8 mouse cellular contexts compared by ENCODE assay signal in genomic region chr3:40894336-40894735, GRCm38 (mm10). TPM values are rescaled to one million over a fixed set of nuclear protein-coding genes. Genes with fewer than 3 reads are reported as not detected.
DNase-seq lines count a peak whose midpoint lies in the region; ATAC-seq and TF ChIP-seq lines count a peak whose summit lies in the region.
"Not testable (repeated sequence)": the region's sequence is repeated elsewhere in the genome, so short reads cannot be mapped to it uniquely, and the experiment has no call there.

No protein-coding gene starts in this region.

- peak overlapping the region; percentile 72 for H3K4me2 ChIP-seq in embryonic facial prominence, embryonic 12.5 days (replicated peaks)
- peak overlapping the region; percentile 73 for H3K4me2 ChIP-seq in heart, embryonic 11.5 days
- peak overlapping the region; percentile 91 for H3K4me2 ChIP-seq in liver, embryonic 12.5 days
- H3K4me2 ChIP-seq in midbrain, postnatal 0 days (ENCODE audit: low read depth, low read length, poor library complexity, severe bottlenecking) = peak overlapping the region; percentile 60

- peak overlapping the region; percentile 53 for H3K4me3 ChIP-seq in embryonic facial prominence, embryonic 12.5 days
- H3K4me3 ChIP-seq in heart, embryonic 11.5 days (ENCODE audit: low read depth, low read length) = peak overlapping the region; percentile 57
- H3K4me3 ChIP-seq in kidney, adult 2 months (ENCODE audit: insufficient read depth, low read depth, low read length) = peak overlapping the region; percentile 94
- H3K4me3 ChIP-seq in liver, embryonic 12.5 days = peak overlapping the region; percentile 70
- peak overlapping the region; percentile 56 for H3K4me3 ChIP-seq in midbrain, postnatal 0 days (ENCODE audit: low read depth, low read length)

- not testable (repeated sequence) for H3K36me3 ChIP-seq in embryonic facial prominence, embryonic 12.5 days; heart, embryonic 11.5 days (ENCODE audit: control insufficient read depth, insufficient read depth, low read length); kidney, adult 2 months (ENCODE audit: control insufficient read depth, insufficient read depth, low read length); liver, embryonic 12.5 days; midbrain, postnatal 0 days (ENCODE audit: insufficient read depth, low read length)

- H3K27me3 ChIP-seq in embryonic facial prominence, embryonic 12.5 days; heart, embryonic 11.5 days (ENCODE audit: control insufficient read depth, insufficient read depth, low read length); kidney, adult 2 months (replicated peaks; ENCODE audit: control insufficient read depth, insufficient read depth, low read length); liver, embryonic 12.5 days (replicated peaks); midbrain, postnatal 0 days (ENCODE audit: insufficient read depth, low read length): not testable (repeated sequence)

- not testable (repeated sequence) for ATAC-seq in embryonic facial prominence, embryonic 12.5 days (ENCODE audit: insufficient number of reproducible peaks, insufficient read depth, low FRiP score, low TSS enrichment); heart, embryonic 11.5 days (replicated peaks; ENCODE audit: insufficient number of reproducible peaks, low FRiP score, low TSS enrichment); liver, embryonic 12.5 days
- peak; percentile 71; the same call in 1 of the 2 replicates for ATAC-seq in midbrain, postnatal 0 days (ENCODE audit: low FRiP score)

- not testable (repeated sequence) for TF ChIP-seq POLR2A in kidney, adult 2 months (IDR thresholded peaks at IDR 0.05; ENCODE audit: low read depth, low read length)

- not testable (repeated sequence) for H3K9me3 ChIP-seq in embryonic facial prominence, embryonic 12.5 days; heart, embryonic 11.5 days (replicated peaks; ENCODE audit: control insufficient read depth, low read length); liver, embryonic 12.5 days (replicated peaks); midbrain, postnatal 0 days (ENCODE audit: low read length)

- under 1% methylated on average over 19 of the region's 24 CpGs for WGBS in embryonic facial prominence, embryonic 12.5 days
- WGBS in heart, embryonic 11.5 days (ENCODE audit: insufficient replicate concordance) = under 1% methylated on average over 18 of the region's 24 CpGs
- 1% methylated on average over 21 of the region's 24 CpGs for WGBS in kidney, adult 2 months
- under 1% methylated on average over 19 of the region's 24 CpGs for WGBS in liver, embryonic 12.5 days (ENCODE audit: insufficient replicate concordance)
- WGBS in midbrain, postnatal 0 days = 0% methylated on average over 17 of the region's 24 CpGs

- not testable (repeated sequence) for H3K27ac ChIP-seq in embryonic facial prominence, embryonic 12.5 days; heart, embryonic 11.5 days (ENCODE audit: low read depth, low read length)
- peak overlapping the region; percentile 75 for H3K27ac ChIP-seq in kidney, adult 2 months (ENCODE audit: insufficient read depth, low read depth, low read length)
- peak overlapping the region; percentile 72 for H3K27ac ChIP-seq in liver, embryonic 12.5 days
- 0 out of 2 replicates have a peak overlapping the region, but pooled peaks have one; percentile 47 for H3K27ac ChIP-seq in midbrain, postnatal 0 days (ENCODE audit: low read depth, low read length)

- H3K9ac ChIP-seq in embryonic facial prominence, embryonic 12.5 days = peak overlapping the region; percentile 49
- peak overlapping the region; percentile 77 for H3K9ac ChIP-seq in heart, embryonic 11.5 days (ENCODE audit: low read depth, low read length)
- peak overlapping the region; percentile 80 for H3K9ac ChIP-seq in liver, embryonic 12.5 days
- peak overlapping the region; percentile 56 for H3K9ac ChIP-seq in midbrain, postnatal 0 days (replicated peaks; ENCODE audit: low read length, poor library complexity, severe bottlenecking)

- H3K4me1 ChIP-seq in embryonic facial prominence, embryonic 12.5 days; heart, embryonic 11.5 days (ENCODE audit: control insufficient read depth, insufficient read depth, low read length); kidney, adult 2 months (ENCODE audit: control insufficient read depth, insufficient read depth, low read length); midbrain, postnatal 0 days (ENCODE audit: insufficient read depth, low read length): not testable (repeated sequence)
- H3K4me1 ChIP-seq in liver, embryonic 12.5 days = peaks cover 13% of the 10 kb centered on the region

- peak; percentile 44 for DNase-seq in 416B (ENCODE audit: low read depth)
- DNase-seq in adrenal gland, postnatal 25 days = peak; percentile 13
- DNase-seq in kidney, adult 2 months = not testable (repeated sequence)
- DNase-seq in midbrain, postnatal 0 days (ENCODE audit: low spot score) = peak; percentile 9
- DNase-seq in spleen, postnatal 4 days (ENCODE audit: low spot score in 2 of 2) = peak; percentile 19 to 71

- TF ChIP-seq CTCF in kidney, adult 2 months (conservative IDR thresholded peaks at IDR 0.05; ENCODE audit: insufficient read depth, insufficient read length, low read depth, low read length); midbrain, postnatal 0 days (IDR thresholded peaks at IDR 0.05): not testable (repeated sequence)

RNA-seq across cellular contexts. Expression of gene 1700034I23Rik, which starts 8.0 kb away (rescaled TPM):
- total RNA-seq in adrenal gland, postnatal 25 days (2021) = 0.18 TPM in 1 of 2 replicates, not detected in the other
- 0.35 and 0.48 TPM in 2 replicates for polyA plus RNA-seq in embryonic facial prominence, embryonic 12.5 days (2016; fragmentation: Nextera tagmentation; extraction: Ambion mirVana)
- polyA plus RNA-seq in heart, embryonic 11.5 days (2014; fragmentation: Nextera tagmentation; extraction: Ambion mirVana) = 0.21 TPM in 1 of 2 replicates, not detected in the other
- polyA plus RNA-seq in kidney, adult 2 months (2012; rRNA removed) = 0.03 TPM in 1 of 2 replicates, not detected in the other
- 0.06 TPM in 1 of 2 replicates, not detected in the other for polyA plus RNA-seq in liver, embryonic 12.5 days (2016; fragmentation: Nextera tagmentation; extraction: Ambion mirVana)
- total RNA-seq in midbrain, postnatal 0 days (2014; rRNA removed) = 0.14 TPM in 1 of 2 replicates, not detected in the other
- 0.13 and 0.28 TPM in 2 replicates for polyA plus RNA-seq in midbrain, postnatal 0 days (2015; fragmentation: Nextera tagmentation; extraction: Ambion mirVana)

RNA-seq across cellular contexts. Expression of gene Abhd18, which starts 47.6 kb away (rescaled TPM):
- total RNA-seq in adrenal gland, postnatal 25 days (2021) = 6.7 and 9.2 TPM in 2 replicates
- polyA plus RNA-seq in embryonic facial prominence, embryonic 12.5 days (2016; fragmentation: Nextera tagmentation; extraction: Ambion mirVana) = 6.3 and 8.6 TPM in 2 replicates
- 11.1 and 12.2 TPM in 2 replicates for polyA plus RNA-seq in heart, embryonic 11.5 days (2014; fragmentation: Nextera tagmentation; extraction: Ambion mirVana)
- polyA plus RNA-seq in kidney, adult 2 months (2012; rRNA removed) = 5.5 and 6.0 TPM in 2 replicates
- polyA plus RNA-seq in liver, embryonic 12.5 days (2016; fragmentation: Nextera tagmentation; extraction: Ambion mirVana) = 4.2 and 4.4 TPM in 2 replicates
- total RNA-seq in midbrain, postnatal 0 days (2014; rRNA removed) = 14.8 and 15.9 TPM in 2 replicates
- 8.3 and 8.5 TPM in 2 replicates for polyA plus RNA-seq in midbrain, postnatal 0 days (2015; fragmentation: Nextera tagmentation; extraction: Ambion mirVana)

RNA-seq across cellular contexts. Expression of gene Mfsd8, which starts 47.6 kb away (rescaled TPM):
- 20.4 and 24.2 TPM in 2 replicates for total RNA-seq in adrenal gland, postnatal 25 days (2021)
- polyA plus RNA-seq in embryonic facial prominence, embryonic 12.5 days (2016; fragmentation: Nextera tagmentation; extraction: Ambion mirVana) = 7.4 and 8.8 TPM in 2 replicates
- 4.9 and 6.3 TPM in 2 replicates for polyA plus RNA-seq in heart, embryonic 11.5 days (2014; fragmentation: Nextera tagmentation; extraction: Ambion mirVana)
- 3.1 and 3.7 TPM in 2 replicates for polyA plus RNA-seq in kidney, adult 2 months (2012; rRNA removed)
- 5.7 and 6.1 TPM in 2 replicates for polyA plus RNA-seq in liver, embryonic 12.5 days (2016; fragmentation: Nextera tagmentation; extraction: Ambion mirVana)
- 8.5 and 10.2 TPM in 2 replicates for total RNA-seq in midbrain, postnatal 0 days (2014; rRNA removed)
- 6.7 TPM in 2 replicates for polyA plus RNA-seq in midbrain, postnatal 0 days (2015; fragmentation: Nextera tagmentation; extraction: Ambion mirVana)

RNA-seq across cellular contexts. Expression of gene Larp1b, which starts 55.3 kb away (rescaled TPM):
- 37.7 and 37.9 TPM in 2 replicates for total RNA-seq in adrenal gland, postnatal 25 days (2021)
- 1.2 and 1.7 TPM in 2 replicates for polyA plus RNA-seq in embryonic facial prominence, embryonic 12.5 days (2016; fragmentation: Nextera tagmentation; extraction: Ambion mirVana)
- 9.8 and 11.2 TPM in 2 replicates for polyA plus RNA-seq in heart, embryonic 11.5 days (2014; fragmentation: Nextera tagmentation; extraction: Ambion mirVana)
- polyA plus RNA-seq in kidney, adult 2 months (2012; rRNA removed) = 13.2 and 15.6 TPM in 2 replicates
- polyA plus RNA-seq in liver, embryonic 12.5 days (2016; fragmentation: Nextera tagmentation; extraction: Ambion mirVana) = 10.2 and 10.7 TPM in 2 replicates
- 11.9 and 12.8 TPM in 2 replicates for total RNA-seq in midbrain, postnatal 0 days (2014; rRNA removed)
- polyA plus RNA-seq in midbrain, postnatal 0 days (2015; fragmentation: Nextera tagmentation; extraction: Ambion mirVana) = 3.2 and 5.0 TPM in 2 replicates
